Mouse (Mus musculus): ENCODE data around the gene Olfr1275. TPM values are rescaled to one million over a fixed set of nuclear protein-coding genes. Genes with fewer than 3 reads are reported as not detected.

The Olfr1275 gene
- total RNA-seq (2021), result not detected
- long read RNA-seq, experiment 1, result 0 reads
- long read RNA-seq, experiment 2, result 0 reads

DNA sequence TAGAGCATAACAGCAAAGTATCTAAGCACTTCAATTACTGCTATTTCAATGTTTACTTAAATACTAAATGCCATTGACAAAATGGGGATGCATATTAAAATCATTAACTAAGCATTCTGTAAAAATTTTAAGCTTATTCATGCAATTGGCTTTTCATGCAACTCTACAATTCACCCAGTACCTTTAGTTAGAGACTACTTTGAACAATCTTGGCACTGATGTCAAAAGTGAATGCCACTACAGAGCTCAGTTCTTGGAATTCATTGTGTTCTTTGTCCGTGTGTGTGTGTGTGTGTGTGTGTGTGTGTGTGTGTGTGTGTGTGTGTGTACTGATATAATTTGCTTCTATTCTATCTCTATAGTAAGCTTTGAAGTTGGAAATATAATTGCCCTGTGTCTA lies at the start of gene Olfr1275:
Gene Olfr1275, minus strand, starts transcription at position 101 of the 400 bp plus-strand sequence.
- intact Hi-C loops (cut with DNase I), result no loop called here
- DNase-seq, result no peak

- intact Hi-C loops (cut with DNase I), result no loop called here
- DNase-seq, result no peak
These were observed 38.9 kb upstream of the Olfr1275 start, which contains the start of gene Olfr1277 for GRCm38 (mm10) chr2:111274006-111274405. TSS of gene Olfr1277 (minus strand) at chr2:111274106.

- intact Hi-C loops (cut with DNase I), result no loop called here
- no peak for DNase-seq
These were observed 19.1 kb upstream of the Olfr1275 start, which contains the start of gene Olfr1276 for GRCm38 (mm10) chr2:111254216-111254615. TSS of gene Olfr1276 (plus strand) at chr2:111254516.

GRCm38 (mm10) chr2:111229502-111229901 lies 5.6 kb downstream of the Olfr1275 start, which contains the start of gene 4930430A15Rik:
TSS of gene 4930430A15Rik (minus strand) at chr2:111229602.
- no peak for DNase-seq
- intact Hi-C loops (cut with DNase I), result no loop called here

GRCm38 (mm10) chr2:111182068-111182467 lies 53.0 kb downstream of the Olfr1275 start:
- intact Hi-C loops (cut with DNase I), result no loop called here
- no peak for DNase-seq

Other genes starting within 250 kb of the Olfr1275 start
- not detected for gene Gm13941, start 129.3 kb downstream of the Olfr1275 start, total RNA-seq (2021)
- gene Gm15130, start 82.3 kb downstream of the Olfr1275 start, total RNA-seq (2021), result not detected
- not detected for gene 4930430A15Rik, start 5.7 kb downstream of the Olfr1275 start, total RNA-seq (2021)
- gene Olfr1276, start 19.2 kb upstream of the Olfr1275 start, total RNA-seq (2021), result not detected
- gene Olfr1277, start 38.8 kb upstream of the Olfr1275 start, total RNA-seq (2021), result not detected
- gene Olfr1278, start 54.9 kb upstream of the Olfr1275 start, total RNA-seq (2021), result not detected
- gene Olfr1279, start 65.3 kb upstream of the Olfr1275 start, total RNA-seq (2021), result not detected
- gene Olfr1280, start 78.7 kb upstream of the Olfr1275 start, total RNA-seq (2021), result not detected
- gene Olfr1281, start 91.2 kb upstream of the Olfr1275 start, total RNA-seq (2021), result not detected
- not detected for gene Olfr1282, start 100.8 kb upstream of the Olfr1275 start, total RNA-seq (2021)
- gene Olfr1283, start 131.5 kb upstream of the Olfr1275 start, total RNA-seq (2021), result not detected
- gene Olfr1284, start 140.2 kb upstream of the Olfr1275 start, total RNA-seq (2021), result not detected
- gene Olfr1286, start 187.8 kb upstream of the Olfr1275 start, total RNA-seq (2021), result not detected
- gene Olfr1287, start 213.9 kb upstream of the Olfr1275 start, total RNA-seq (2021), result not detected
- not detected for gene Olfr1288, start 238.8 kb upstream of the Olfr1275 start, total RNA-seq (2021)
- not detected for gene Olfr1289, start 245.5 kb upstream of the Olfr1275 start, total RNA-seq (2021)